Mouse (Mus musculus) MEL (cell line): ENCODE results near the gene Aldh4a1. TPM values are rescaled to one million over a fixed set of nuclear protein-coding genes. Genes with fewer than 3 reads are reported as not detected.

Source experiments
- DNase-seq: peaks from one replicate; pipeline ENCODE4 v3.0.0; 2011; ENCODE audit warnings: low read depth, low spot score
- H3K27ac ChIP-seq: 2 replicates; pipeline ENCODE4 v1.5.1; 2012; ENCODE audit warnings: low read depth, mild to moderate bottlenecking, control low read depth, low read length, moderate library complexity; ENCODE audit not compliant: control insufficient read depth
- H3K27me3 ChIP-seq, 2 experiments: fragments of 150-350 bp in 1 of 2; sonication (generic) in 1 of 2; 2 replicates each; pipeline ENCODE4 v1.6.1; 2012; ENCODE audit warnings: low read length in 2 of 2, mild to moderate bottlenecking in 2 of 2, improper control_type of control experiment in 1 of 2, moderate library complexity in 1 of 2; ENCODE audit not compliant: insufficient read depth in 2 of 2, control insufficient read depth in 1 of 2
- H3K36me3 ChIP-seq, 2 experiments: 2 replicates each; pipeline ENCODE4 v1.6.1; 2012 to 2014; ENCODE audit warnings: low read length in 2 of 2, improper control_type of control experiment in 1 of 2, inconsistent platforms in 1 of 2, mild to moderate bottlenecking in 1 of 2; ENCODE audit not compliant: insufficient read depth in 2 of 2, control insufficient read depth in 1 of 2
- H3K4me1 ChIP-seq, 2 experiments: fragments of 150-350 bp in 1 of 2; sonication (generic) in 1 of 2; 2 replicates each; pipeline ENCODE4 v1.6.1; 2012; ENCODE audit warnings: low read length in 2 of 2, improper control_type of control experiment in 1 of 2, mild to moderate bottlenecking in 1 of 2; ENCODE audit not compliant: insufficient read depth in 2 of 2, control insufficient read depth in 1 of 2
- H3K4me3 ChIP-seq, 2 experiments: fragments of 150-350 bp in 1 of 2; sonication (generic) in 1 of 2; 2 replicates each; pipeline ENCODE4 v1.5.1; 2012; ENCODE audit warnings: low read depth in 2 of 2, low read length in 2 of 2, mild to moderate bottlenecking in 2 of 2, moderate library complexity in 2 of 2, control low read depth in 1 of 2, improper control_type of control experiment in 1 of 2; ENCODE audit not compliant: control insufficient read depth in 1 of 2, insufficient read depth in 1 of 2
- H3K79me2 ChIP-seq: 2 replicates; pipeline ENCODE4 v1.6.1; 2012; ENCODE audit warnings: mild to moderate bottlenecking, low read length, moderate library complexity; ENCODE audit not compliant: control insufficient read depth, poor library complexity, insufficient read depth
- H3K9ac ChIP-seq: 2 replicates; pipeline ENCODE4 v1.6.1; 2012; ENCODE audit warnings: low read depth, mild to moderate bottlenecking, control low read depth, low read length, moderate library complexity; ENCODE audit not compliant: control insufficient read depth, poor library complexity, severe bottlenecking
- H3K9me3 ChIP-seq: fragments of 150-350 bp; sonication (generic); replicated peaks from 2 replicates; pipeline ENCODE4 v1.6.1; 2012; ENCODE audit warnings: mild to moderate bottlenecking, low read length, improper control_type of control experiment, moderate library complexity; ENCODE audit not compliant: insufficient read depth
- CHD2 ChIP-seq: IDR thresholded peaks from 2 replicates; pipeline ENCODE4 v1.6.1; 2011; ENCODE audit warnings: low read length, improper control_type of control experiment
- CTCF ChIP-seq, 3 experiments: IDR thresholded peaks in 2 of 3; conservative IDR thresholded peaks in 1 of 3; 2 replicates each; pipeline ENCODE4 v1.5.1; 2011 to 2012; ENCODE audit warnings: low read length in 3 of 3, low read depth in 2 of 3, mild to moderate bottlenecking in 2 of 3, improper control_type of control experiment in 1 of 3, inconsistent platforms in 1 of 3, mixed read lengths in 1 of 3, moderate library complexity in 1 of 3; ENCODE audit not compliant: control insufficient read depth in 1 of 3, insufficient read depth in 1 of 3, poor library complexity in 1 of 3, severe bottlenecking in 1 of 3
- E2F4 ChIP-seq: IDR thresholded peaks from 2 replicates; pipeline ENCODE4 v1.6.1; 2011; ENCODE audit warnings: low read depth, low read length, improper control_type of control experiment, borderline replicate concordance
- ELF1 ChIP-seq: IDR thresholded peaks from 2 replicates; pipeline ENCODE4 v1.6.1; 2014; ENCODE audit warnings: low read depth, mild to moderate bottlenecking, inconsistent platforms, low read length, improper control_type of control experiment, moderate library complexity
- ETS1 ChIP-seq: IDR thresholded peaks from 2 replicates; pipeline ENCODE4 v1.6.1; 2012; ENCODE audit warnings: low read depth, mild to moderate bottlenecking, inconsistent platforms, low read length, improper control_type of control experiment, moderate library complexity
- HCFC1 ChIP-seq: IDR thresholded peaks from 2 replicates; pipeline ENCODE4 v1.6.1; 2012; ENCODE audit warnings: low read depth, mild to moderate bottlenecking, inconsistent platforms, low read length, improper control_type of control experiment, moderate library complexity
- JUND ChIP-seq: IDR thresholded peaks from 2 replicates; pipeline ENCODE4 v1.6.1; 2011; ENCODE audit warnings: low read depth, mild to moderate bottlenecking, improper control_type of control experiment, low read length
- KAT2A ChIP-seq: conservative IDR thresholded peaks from 2 replicates; pipeline ENCODE4 v1.6.1; 2012; ENCODE audit warnings: low read depth, low read length, improper control_type of control experiment, inconsistent platforms
- MAFK ChIP-seq: IDR thresholded peaks from 2 replicates; pipeline ENCODE4 v1.6.1; 2011; ENCODE audit warnings: low read depth, mild to moderate bottlenecking, low read length, improper control_type of control experiment, borderline replicate concordance
- MAX ChIP-seq: IDR thresholded peaks from 2 replicates; pipeline ENCODE4 v1.6.1; 2011; ENCODE audit warnings: low read length, improper control_type of control experiment
- MAZ ChIP-seq: IDR thresholded peaks from 2 replicates; pipeline ENCODE4 v1.6.1; 2012; ENCODE audit warnings: low read depth, mild to moderate bottlenecking, inconsistent platforms, low read length, improper control_type of control experiment
- MXI1 ChIP-seq: IDR thresholded peaks from 2 replicates; pipeline ENCODE4 v1.6.1; 2011; ENCODE audit warnings: mild to moderate bottlenecking, low read depth, low read length, improper control_type of control experiment
- MYB ChIP-seq: IDR thresholded peaks from 2 replicates; pipeline ENCODE4 v1.6.1; 2011; ENCODE audit warnings: mild to moderate bottlenecking, low read depth, low read length, improper control_type of control experiment
- NRF1 ChIP-seq: IDR thresholded peaks from 2 replicates; pipeline ENCODE4 v1.6.1; 2014; ENCODE audit warnings: low read depth, mild to moderate bottlenecking, inconsistent platforms, low read length, improper control_type of control experiment, moderate library complexity; ENCODE audit not compliant: poor library complexity, insufficient read depth, severe bottlenecking
- POLR2AphosphoS2 ChIP-seq: IDR thresholded peaks from 2 replicates; pipeline ENCODE4 v1.6.1; 2011; ENCODE audit warnings: low read length, improper control_type of control experiment
- RAD21 ChIP-seq: IDR thresholded peaks from 2 replicates; pipeline ENCODE4 v1.6.1; 2011; ENCODE audit warnings: mild to moderate bottlenecking, low read depth, low read length, improper control_type of control experiment
- RCOR1 ChIP-seq: IDR thresholded peaks from 2 replicates; pipeline ENCODE4 v1.6.1; 2012; ENCODE audit warnings: low read depth, mild to moderate bottlenecking, inconsistent platforms, low read length, improper control_type of control experiment
- SIN3A ChIP-seq: IDR thresholded peaks from 2 replicates; pipeline ENCODE4 v1.6.1; 2012; ENCODE audit warnings: low read length, improper control_type of control experiment, inconsistent platforms
- SMC3 ChIP-seq: IDR thresholded peaks from 2 replicates; pipeline ENCODE4 v1.6.1; 2011; ENCODE audit warnings: low read depth, low read length, improper control_type of control experiment
- TAL1 ChIP-seq: IDR thresholded peaks from 2 replicates; pipeline ENCODE4 v1.6.1; 2012; ENCODE audit warnings: mild to moderate bottlenecking, inconsistent platforms, low read length, moderate library complexity, mixed read lengths
- TBP ChIP-seq: IDR thresholded peaks from 2 replicates; pipeline ENCODE4 v1.8.0; 2011; ENCODE audit warnings: low read depth, low read length, improper control_type of control experiment
- UBTF ChIP-seq: IDR thresholded peaks from 2 replicates; pipeline ENCODE4 v1.6.1; 2012; ENCODE audit warnings: low read depth, mild to moderate bottlenecking, inconsistent platforms, low read length, improper control_type of control experiment, moderate library complexity, borderline replicate concordance; ENCODE audit not compliant: insufficient read depth
- USF1 ChIP-seq: IDR thresholded peaks from 2 replicates; pipeline ENCODE4 v1.6.1; 2014; ENCODE audit warnings: low read depth, mild to moderate bottlenecking, inconsistent platforms, low read length, improper control_type of control experiment, moderate library complexity
- ZC3H11A ChIP-seq: IDR thresholded peaks from 2 replicates; pipeline ENCODE4 v1.6.1; 2012; ENCODE audit warnings: low read depth, mild to moderate bottlenecking, inconsistent platforms, low read length, improper control_type of control experiment
- ZKSCAN1 ChIP-seq: IDR thresholded peaks from 2 replicates; pipeline ENCODE4 v1.6.1; 2012; ENCODE audit warnings: low read depth, mild to moderate bottlenecking, inconsistent platforms, low read length, improper control_type of control experiment, moderate library complexity
- ZMIZ1 ChIP-seq: IDR thresholded peaks from 2 replicates; pipeline ENCODE4 v1.6.1; 2012; ENCODE audit warnings: low read depth, mild to moderate bottlenecking, inconsistent platforms, low read length, improper control_type of control experiment, moderate library complexity
- ZNF384 ChIP-seq: IDR thresholded peaks from 2 replicates; pipeline ENCODE4 v1.6.1; 2012; ENCODE audit warnings: low read depth, mild to moderate bottlenecking, inconsistent platforms, low read length, improper control_type of control experiment
- polyA plus RNA-seq, 2 experiments: library from polyadenylated mRNA; stranded (reverse) in 1 of 2; unstranded in 1 of 2; fragments of >175 nt in 1 of 2; fragments of >200 nt in 1 of 2; gene quantifications; 2 replicates each; pipeline versions ENCODE4 v1.2.1 to v1.2.4; 2012; ENCODE audit warnings: low replicate concordance in 2 of 2, low read depth in 1 of 2; ENCODE audit not compliant: insufficient read length in 2 of 2, insufficient read depth in 1 of 2, missing spikeins in 1 of 2
- total RNA-seq: library from RNA; depleted of rRNA; stranded (reverse); fragments of 300-350 nt; gene quantifications from 2 replicates; pipeline ENCODE4 v1.2.3, GENCODE M21; 2012

Gene Aldh4a1
- total and polyA plus RNA-seq, 3 experiments: 11.7 to 12.3 TPM; not detected in 1

DNA sequence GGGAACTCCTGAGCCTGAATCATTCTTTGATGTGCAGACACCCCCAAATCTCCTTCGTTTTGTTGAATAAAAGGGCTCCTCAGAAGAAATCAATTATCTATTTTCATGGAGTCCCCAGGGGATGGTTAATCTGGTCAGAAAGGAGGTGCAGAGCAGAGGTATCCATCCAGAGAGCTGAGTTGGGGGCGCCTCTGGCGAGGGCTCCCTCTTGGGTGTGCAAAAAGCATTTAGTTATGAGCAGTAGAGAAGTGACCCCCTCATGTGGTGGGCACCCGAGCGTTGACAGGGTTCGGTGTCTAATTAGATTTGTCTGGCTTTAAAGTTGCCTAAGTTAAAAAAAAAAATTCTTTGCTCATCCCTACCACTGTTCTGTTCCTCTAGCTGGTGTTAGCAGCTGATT lies 11.7 kb upstream of the Aldh4a1 start:
- Histone ChIP-seq H3K9me3 (no peaks in the 10 kb centered on the region), H3K36me3 (no peaks in the 10 kb centered on the region), H3K79me2 (no peaks in the 10 kb centered on the region), H3K4me3 (no peak overlapping the region), H3K27me3 (no peaks in the 10 kb centered on the region), H3K9ac (no peak overlapping the region), H3K4me1 (no peaks in the 10 kb centered on the region), H3K27ac (no peak overlapping the region)
- no peak for DNase-seq
- TF ChIP-seq NRF1 (no peak), E2F4 (no peak), TAL1 (no peak), UBTF (no peak), MAZ (no peak), RCOR1 (no peak), MYB (no peak)

- DNase-seq: peak; percentile 70
- no peak overlapping the region for H3K27ac ChIP-seq
- no peak overlapping the region for H3K9ac ChIP-seq
- no peak for TF ChIP-seq CHD2
- peak; percentile 69 for TF ChIP-seq RAD21
- TF ChIP-seq SIN3A: no peak
- no peak for TF ChIP-seq USF1
- no peak for TF ChIP-seq POLR2AphosphoS2
- TF ChIP-seq MXI1: no peak
- TF ChIP-seq HCFC1: 0 out of 2 replicates have a peak, but pooled peaks have one; percentile 31
- TF ChIP-seq ZMIZ1: no peak
- no peak for TF ChIP-seq MAX
- TF ChIP-seq ELF1: no peak
- no peak for TF ChIP-seq TBP
- TF ChIP-seq SMC3: peak; percentile 69
- TF ChIP-seq TAL1: no peak
- TF ChIP-seq UBTF: no peak
- TF ChIP-seq ZKSCAN1: no peak
- no peak for TF ChIP-seq E2F4
- peak; percentile 57 for TF ChIP-seq ZC3H11A
- no peak for TF ChIP-seq MAFK
- no peak for TF ChIP-seq ETS1
- peak; percentile 90 to 97 (median 95) for TF ChIP-seq CTCF (IDR thresholded peaks at IDR 0.05 in 2 of 3, conservative IDR thresholded peaks at IDR 0.05 in 1 of 3; ENCODE audit: control insufficient read depth in 1 of 3, insufficient read depth in 1 of 3, low read depth in 2 of 3, low read length in 3 of 3, poor library complexity in 1 of 3, severe bottlenecking in 1 of 3)
- TF ChIP-seq KAT2A: no peak
- peak; percentile 87 for TF ChIP-seq ZNF384
- no peak for TF ChIP-seq JUND
- H3K4me3 ChIP-seq: no peak overlapping the region
- no peaks in the 10 kb centered on the region for H3K79me2 ChIP-seq
- no peaks in the 10 kb centered on the region for H3K4me1 ChIP-seq
- H3K27me3 ChIP-seq: no peaks in the 10 kb centered on the region
- H3K9me3 ChIP-seq: no peaks in the 10 kb centered on the region
- no peaks in the 10 kb centered on the region for H3K36me3 ChIP-seq
These were observed 11.1 kb upstream of the Aldh4a1 start for GRCm38 (mm10) chr4:139611542-139611953.
